Mouse (Mus musculus): ENCODE measurements around the gene Hoxc4. TPM values are rescaled to one million over a fixed set of nuclear protein-coding genes. Genes with fewer than 3 reads are reported as not detected.
A peak's percentile ranks its signal among the peaks of the same experiment; 100 is the strongest.

The Hoxc4 gene
- polyA plus RNA-seq (2015; fragmentation: Nextera tagmentation; extraction: Ambion mirVana): 1.1 TPM in 2 replicates

DNA sequence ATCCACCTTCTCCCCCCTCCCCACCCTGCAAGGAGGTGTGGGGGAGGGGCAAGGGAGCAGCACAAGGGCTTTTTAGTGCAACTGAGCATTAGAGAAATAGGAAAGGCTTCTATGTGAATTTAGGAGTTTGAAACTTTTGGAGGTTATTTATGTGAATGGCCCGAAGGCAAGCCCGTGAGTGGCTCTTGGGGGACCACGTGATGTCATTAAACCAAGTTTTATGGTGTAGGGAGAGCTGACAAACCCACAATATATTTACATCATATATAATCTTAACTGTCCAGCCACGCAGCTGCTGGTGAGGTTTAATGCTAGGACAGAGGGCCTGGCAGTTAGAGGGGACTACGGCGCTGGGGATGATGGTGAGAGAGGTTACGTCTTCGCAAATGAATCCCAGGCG, at the start of gene Hoxc4:
Hoxc4 (plus strand) TSS at position 299 of the 400 bp plus-strand sequence.
- Histone ChIP-seq H3K36me3 (no peaks in the 10 kb centered on the region), H3K9ac (no peak within 1 kb of the TSS), H3K9me3 (replicated peaks) (no peaks in the 10 kb centered on the region), H3K4me2 (replicated peaks) (no peak within 1 kb of the TSS), H3K4me3 (replicated peaks) (no peak within 1 kb of the TSS), H3K27ac (replicated peaks) (no peak within 1 kb of the TSS), H3K27me3 (peaks cover 98% of the 10 kb centered on the region), H3K4me1 (peaks cover 17% of the 10 kb centered on the region)
- ATAC-seq (ENCODE audit: insufficient number of reproducible peaks, low FRiP score, low TSS enrichment, low read depth): no peak
- 20% methylated on average over 9 of the region's 9 CpGs for WGBS

DNA sequence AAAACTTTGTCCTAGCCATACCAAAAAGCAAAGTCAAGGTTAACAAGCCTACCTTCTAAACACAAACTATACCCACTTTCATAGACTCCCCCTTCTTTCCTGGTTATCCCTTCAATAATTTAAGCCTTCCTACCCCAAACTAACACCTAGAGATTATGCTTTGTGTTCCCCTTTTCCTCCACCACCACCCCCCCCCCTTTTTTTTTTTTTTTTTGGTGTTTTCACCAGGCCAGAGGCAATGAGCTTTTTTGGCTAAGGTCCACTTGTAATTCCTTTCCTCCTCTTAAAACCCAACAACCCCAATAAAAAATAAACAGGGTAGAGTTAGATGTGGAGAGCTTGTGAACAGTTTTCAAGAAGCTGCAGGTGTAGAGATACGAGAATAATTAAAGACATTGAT, 49.4 kb upstream of the Hoxc4 start:
- Histone ChIP-seq H3K4me3 (replicated peaks) (no peak overlapping the region), H3K4me2 (replicated peaks) (no peak overlapping the region), H3K27me3 (peaks cover 99% of the 10 kb centered on the region), H3K27ac (replicated peaks) (no peak overlapping the region), H3K4me1 (peaks cover 8% of the 10 kb centered on the region; the same call in 1 of the 2 replicates), H3K9me3 (replicated peaks) (no peaks in the 10 kb centered on the region), H3K9ac (no peak overlapping the region), H3K36me3 (no peaks in the 10 kb centered on the region)
- no peak for ATAC-seq (ENCODE audit: insufficient number of reproducible peaks, low FRiP score, low TSS enrichment, low read depth)
- 37% methylated on average over 1 of the region's 1 CpGs for WGBS

DNA sequence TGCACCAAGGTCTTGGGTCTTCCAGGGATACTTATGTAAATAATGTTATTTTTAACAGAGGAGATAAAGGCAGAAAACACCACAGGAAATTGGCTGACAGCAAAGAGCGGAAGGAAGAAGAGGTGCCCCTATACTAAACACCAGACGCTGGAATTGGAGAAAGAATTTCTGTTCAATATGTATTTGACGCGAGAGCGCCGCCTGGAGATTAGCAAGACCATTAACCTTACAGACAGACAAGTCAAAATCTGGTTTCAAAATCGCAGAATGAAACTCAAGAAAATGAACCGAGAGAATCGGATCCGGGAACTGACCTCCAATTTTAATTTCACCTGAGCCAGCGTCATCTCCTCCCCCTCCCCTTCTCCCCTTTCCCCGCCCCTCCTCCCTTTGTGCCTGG, 48.0 kb upstream of the Hoxc4 start:
- peaks cover 99% of the 10 kb centered on the region for H3K27me3 ChIP-seq
- no peak overlapping the region for H3K4me3 ChIP-seq (replicated peaks)
- no peaks in the 10 kb centered on the region for H3K36me3 ChIP-seq
- peaks cover 8% of the 10 kb centered on the region; the same call in 1 of the 2 replicates for H3K4me1 ChIP-seq
- WGBS: 1% methylated on average over 12 of the region's 12 CpGs
- H3K4me2 ChIP-seq (replicated peaks): no peak overlapping the region
- H3K9me3 ChIP-seq (replicated peaks): no peaks in the 10 kb centered on the region
- no peak overlapping the region for H3K9ac ChIP-seq
- ATAC-seq (ENCODE audit: insufficient number of reproducible peaks, low FRiP score, low TSS enrichment, low read depth): no peak
- H3K27ac ChIP-seq (replicated peaks): no peak overlapping the region

DNA sequence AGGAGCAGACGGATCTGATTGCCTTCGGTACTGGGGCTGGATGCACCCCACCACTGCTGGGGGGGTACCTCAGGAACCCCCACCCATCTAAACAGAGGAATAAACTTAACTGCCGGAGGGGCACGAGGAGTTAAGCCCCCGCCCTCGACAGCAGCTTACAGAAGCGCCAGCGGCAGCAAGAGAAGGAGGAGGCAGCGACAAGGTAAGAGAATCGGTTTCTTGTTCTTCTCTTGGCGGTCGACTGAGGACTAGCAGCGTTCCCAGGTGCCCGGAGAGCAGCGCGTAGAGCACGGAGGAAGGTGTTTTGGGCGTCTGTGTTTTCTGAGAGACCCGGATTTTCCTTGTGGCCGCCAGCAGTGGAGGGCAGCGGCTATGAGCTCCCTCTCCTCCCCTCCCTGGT, 46.5 kb upstream of the Hoxc4 start:
- Histone ChIP-seq H3K27ac (replicated peaks) (no peak overlapping the region), H3K4me2 (replicated peaks) (no peak overlapping the region)

DNA sequence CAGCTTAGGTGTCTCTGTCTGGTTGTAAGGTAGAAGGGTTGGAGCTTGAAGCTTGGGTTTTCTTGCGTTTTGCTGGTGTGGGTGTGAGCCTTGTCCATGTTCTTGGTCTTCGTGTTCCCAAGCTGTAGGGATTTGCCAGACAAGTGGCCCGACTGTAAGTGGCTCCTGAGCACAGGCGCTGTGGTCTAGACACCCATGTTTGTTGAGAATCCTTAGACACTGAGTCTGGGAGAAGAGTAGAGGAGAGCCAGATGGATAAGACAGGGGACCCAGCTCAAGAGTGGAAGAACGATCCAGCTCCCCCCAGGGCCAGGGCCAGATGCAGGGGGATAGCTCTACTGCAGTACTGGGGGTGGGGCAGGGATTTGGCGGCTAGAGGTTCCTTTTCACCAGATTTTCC, 46.0 kb upstream of the Hoxc4 start:
- H3K4me2 ChIP-seq (replicated peaks): no peak overlapping the region
- WGBS: 6% methylated on average over 6 of the region's 6 CpGs
- no peak overlapping the region for H3K4me3 ChIP-seq (replicated peaks)
- ATAC-seq (ENCODE audit: insufficient number of reproducible peaks, low FRiP score, low TSS enrichment, low read depth): no peak
- H3K4me1 ChIP-seq: peaks cover 10% of the 10 kb centered on the region; the same call in 1 of the 2 replicates
- H3K27ac ChIP-seq (replicated peaks): no peak overlapping the region
- H3K36me3 ChIP-seq: no peaks in the 10 kb centered on the region
- H3K9me3 ChIP-seq (replicated peaks): no peaks in the 10 kb centered on the region
- peaks cover 99% of the 10 kb centered on the region for H3K27me3 ChIP-seq
- no peak overlapping the region for H3K9ac ChIP-seq

More for the DNA sequence above, 46.5 kb upstream of the Hoxc4 start:
- WGBS: 2% methylated on average over 21 of the region's 21 CpGs
- no peak for ATAC-seq (ENCODE audit: insufficient number of reproducible peaks, low FRiP score, low TSS enrichment, low read depth)
- Histone ChIP-seq H3K36me3 (no peaks in the 10 kb centered on the region), H3K4me1 (peaks cover 7% of the 10 kb centered on the region; the same call in 1 of the 2 replicates), H3K9me3 (replicated peaks) (no peaks in the 10 kb centered on the region), H3K4me3 (replicated peaks) (no peak overlapping the region), H3K27me3 (peaks cover 99% of the 10 kb centered on the region), H3K9ac (no peak overlapping the region)

DNA sequence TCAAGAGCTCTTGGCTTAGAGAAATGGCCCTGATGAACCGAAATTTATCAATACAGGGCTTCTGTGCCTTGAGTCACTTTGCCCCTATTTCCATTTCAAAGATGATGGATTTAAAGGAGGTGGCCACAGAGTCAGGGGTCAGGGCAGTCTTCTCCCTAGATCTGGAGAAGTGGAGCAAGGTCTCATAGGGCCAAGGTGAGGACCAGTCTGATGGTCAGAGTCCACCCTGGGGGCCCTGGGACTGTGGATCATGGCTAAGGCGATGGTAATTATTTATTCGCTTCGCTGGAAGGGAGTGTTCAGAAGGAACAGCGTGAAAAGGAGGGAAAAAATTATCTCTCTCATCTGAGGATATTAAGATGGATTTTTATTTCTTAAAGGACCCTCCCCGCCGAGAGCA, 43.7 kb upstream of the Hoxc4 start:
- Histone ChIP-seq H3K4me3 (replicated peaks) (no peak overlapping the region), H3K9ac (no peak overlapping the region), H3K4me1 (peaks cover 10% of the 10 kb centered on the region; the same call in 1 of the 2 replicates), H3K36me3 (no peaks in the 10 kb centered on the region), H3K27me3 (peaks cover 100% of the 10 kb centered on the region), H3K9me3 (replicated peaks) (no peaks in the 10 kb centered on the region), H3K27ac (replicated peaks) (no peak overlapping the region), H3K4me2 (replicated peaks) (no peak overlapping the region)
- WGBS: 6% methylated on average over 7 of the region's 7 CpGs
- no peak for ATAC-seq (ENCODE audit: insufficient number of reproducible peaks, low FRiP score, low TSS enrichment, low read depth)

DNA sequence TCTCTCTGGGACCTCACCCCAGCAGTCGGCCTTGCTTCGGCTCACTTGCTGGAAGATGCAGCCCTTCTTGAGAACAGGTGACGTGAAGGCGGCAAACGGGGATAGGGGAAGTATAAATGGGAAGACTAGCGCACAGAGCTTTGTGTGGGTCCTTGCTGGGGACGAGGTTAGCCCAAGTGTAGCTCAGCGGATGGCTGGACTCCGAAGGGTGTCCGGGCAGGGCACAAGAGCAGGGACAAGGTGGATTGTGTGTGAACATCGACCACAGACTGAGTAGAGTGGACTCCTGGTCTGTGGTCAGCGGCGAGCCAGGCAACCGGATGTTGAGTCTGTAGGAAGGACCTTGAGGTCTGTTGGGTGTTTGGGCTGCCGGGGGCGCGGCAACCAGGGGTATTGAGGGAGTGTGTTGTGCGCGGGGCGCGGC, 43.0 kb upstream of the Hoxc4 start:
- Histone ChIP-seq H3K4me1 (peaks cover 10% of the 10 kb centered on the region; the same call in 1 of the 2 replicates), H3K36me3 (no peaks in the 10 kb centered on the region), H3K9me3 (replicated peaks) (no peaks in the 10 kb centered on the region), H3K9ac (no peak overlapping the region), H3K4me2 (replicated peaks) (no peak overlapping the region), H3K27me3 (peaks cover 100% of the 10 kb centered on the region), H3K27ac (replicated peaks) (no peak overlapping the region), H3K4me3 (replicated peaks) (no peak overlapping the region)
- WGBS: 2% methylated on average over 21 of the region's 21 CpGs
- ATAC-seq (ENCODE audit: insufficient number of reproducible peaks, low FRiP score, low TSS enrichment, low read depth): no peak; the same call in 1 of the 2 replicates

DNA sequence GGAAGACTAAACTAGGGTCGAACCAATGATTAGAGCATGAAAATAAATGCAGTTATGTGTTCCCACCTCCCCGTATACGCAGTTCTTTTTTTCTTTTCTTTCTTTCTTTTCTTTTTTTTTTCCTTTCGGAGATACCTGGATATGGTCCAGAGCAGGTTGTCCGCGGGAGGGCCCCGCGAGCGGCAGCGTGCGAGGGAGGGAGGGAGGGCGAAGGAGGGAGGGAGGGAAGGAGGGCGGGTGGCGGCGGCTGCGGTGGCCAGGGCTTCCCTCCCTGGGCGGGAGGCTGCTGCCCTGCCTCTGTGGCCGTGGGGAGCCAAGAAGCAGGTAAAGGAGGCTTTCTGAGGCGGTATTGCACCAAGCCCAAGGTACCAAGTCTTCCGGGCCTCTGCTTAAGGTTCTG, 42.6 kb upstream of the Hoxc4 start, which contains the start of gene Hoxc9:
Hoxc9 (plus strand) TSS at position 269 of the 400 bp plus-strand sequence.
- no peak within 1 kb of the TSS for H3K9ac ChIP-seq
- no peak for ATAC-seq (ENCODE audit: insufficient number of reproducible peaks, low FRiP score, low TSS enrichment, low read depth)
- peak within 1 kb of the TSS; percentile 19 for H3K4me3 ChIP-seq (replicated peaks)
- no peaks in the 10 kb centered on the region for H3K9me3 ChIP-seq (replicated peaks)
- H3K4me1 ChIP-seq: peaks cover 10% of the 10 kb centered on the region; the same call in 1 of the 2 replicates
- H3K4me2 ChIP-seq (replicated peaks): peak within 1 kb of the TSS; percentile 12
- H3K27me3 ChIP-seq: peaks cover 100% of the 10 kb centered on the region
- WGBS: 4% methylated on average over 19 of the region's 20 CpGs
- no peaks in the 10 kb centered on the region for H3K36me3 ChIP-seq
- no peak within 1 kb of the TSS for H3K27ac ChIP-seq (replicated peaks)

DNA sequence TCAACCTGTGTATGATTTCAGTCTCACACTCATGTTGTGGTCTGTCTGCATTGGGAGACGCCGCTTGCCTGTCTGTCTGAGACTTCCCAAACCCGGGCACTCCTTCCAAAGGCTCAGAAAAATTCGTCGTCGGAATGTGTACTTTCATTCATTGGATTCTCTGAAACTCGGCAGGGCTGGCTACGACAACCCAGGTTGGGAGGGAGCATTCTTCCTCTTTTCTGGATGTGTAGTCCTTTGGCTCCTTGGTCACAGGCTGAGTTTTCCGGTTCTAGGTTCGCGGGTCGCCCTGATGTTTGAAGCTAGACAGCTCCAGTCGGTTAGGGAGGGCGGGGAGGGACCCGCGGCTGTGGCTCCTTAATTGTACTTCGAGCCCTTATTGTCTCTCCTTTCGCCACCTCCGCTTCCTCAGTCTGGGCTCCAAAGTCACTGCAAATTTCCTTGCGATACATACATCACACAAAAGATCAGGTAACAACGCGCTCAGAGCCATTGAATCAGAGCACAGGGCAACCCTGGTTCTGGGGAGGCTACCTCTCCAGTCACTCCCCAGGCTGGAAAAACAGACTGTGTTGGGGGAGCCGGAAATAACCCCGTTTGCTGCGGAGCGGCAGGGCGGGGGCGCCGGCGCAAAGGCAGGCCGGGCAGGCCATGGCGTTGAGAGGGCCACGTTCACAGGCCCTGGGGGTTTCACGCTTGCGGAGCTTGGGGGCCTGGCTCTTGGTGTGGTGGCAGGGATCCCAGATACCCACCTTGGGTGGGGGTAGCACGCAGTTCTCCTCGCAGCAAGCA, 41.9 kb upstream of the Hoxc4 start:
- H3K27ac ChIP-seq (replicated peaks): no peak overlapping the region
- WGBS: 1% methylated on average over 37 of the region's 37 CpGs
- no peaks in the 10 kb centered on the region for H3K9me3 ChIP-seq (replicated peaks)
- peaks cover 100% of the 10 kb centered on the region for H3K27me3 ChIP-seq
- ATAC-seq (ENCODE audit: insufficient number of reproducible peaks, low FRiP score, low TSS enrichment, low read depth): no peak
- H3K4me2 ChIP-seq (replicated peaks): peak overlapping the region; percentile 12
- H3K4me1 ChIP-seq: peaks cover 16% of the 10 kb centered on the region
- H3K36me3 ChIP-seq: no peaks in the 10 kb centered on the region
- peak overlapping the region; percentile 19 for H3K4me3 ChIP-seq (replicated peaks)
- H3K9ac ChIP-seq: no peak overlapping the region

DNA sequence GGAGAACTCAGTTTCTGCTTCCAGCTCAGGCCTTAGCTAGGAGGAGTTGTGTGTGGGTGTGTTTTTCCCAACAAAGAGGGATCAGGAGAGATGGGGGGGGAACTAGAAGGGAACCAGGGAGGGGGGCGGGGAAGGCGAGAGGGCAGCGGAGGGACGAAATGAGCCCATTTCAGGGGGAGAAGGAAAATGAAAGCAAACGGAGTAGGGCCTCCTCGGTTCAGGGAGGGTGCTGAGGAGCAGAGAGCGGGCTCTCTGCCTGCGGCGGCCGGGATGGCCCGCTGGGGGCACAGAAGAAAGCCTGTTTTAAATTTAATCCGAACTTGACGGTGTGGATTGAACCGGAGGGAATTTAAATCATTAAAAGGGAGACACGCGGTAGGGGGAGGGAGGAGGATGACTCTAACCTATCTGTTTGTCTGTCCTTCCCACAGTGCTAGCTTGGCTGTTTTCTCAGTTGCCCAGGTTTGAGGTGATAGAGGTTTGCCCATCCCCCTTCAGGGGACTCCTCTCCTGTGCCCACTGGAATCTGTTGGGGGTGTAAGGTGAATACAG, 41.2 kb upstream of the Hoxc4 start:
- H3K4me3 ChIP-seq (replicated peaks): peak overlapping the region; percentile 19
- 4% methylated on average over 16 of the region's 16 CpGs for WGBS
- no peaks in the 10 kb centered on the region for H3K9me3 ChIP-seq (replicated peaks)
- H3K36me3 ChIP-seq: no peaks in the 10 kb centered on the region
- H3K4me1 ChIP-seq: peaks cover 20% of the 10 kb centered on the region
- peak overlapping the region; percentile 12 for H3K4me2 ChIP-seq (replicated peaks)
- H3K27me3 ChIP-seq: peaks cover 100% of the 10 kb centered on the region
- no peak for ATAC-seq (ENCODE audit: insufficient number of reproducible peaks, low FRiP score, low TSS enrichment, low read depth)
- H3K27ac ChIP-seq (replicated peaks): no peak overlapping the region
- no peak overlapping the region for H3K9ac ChIP-seq

DNA sequence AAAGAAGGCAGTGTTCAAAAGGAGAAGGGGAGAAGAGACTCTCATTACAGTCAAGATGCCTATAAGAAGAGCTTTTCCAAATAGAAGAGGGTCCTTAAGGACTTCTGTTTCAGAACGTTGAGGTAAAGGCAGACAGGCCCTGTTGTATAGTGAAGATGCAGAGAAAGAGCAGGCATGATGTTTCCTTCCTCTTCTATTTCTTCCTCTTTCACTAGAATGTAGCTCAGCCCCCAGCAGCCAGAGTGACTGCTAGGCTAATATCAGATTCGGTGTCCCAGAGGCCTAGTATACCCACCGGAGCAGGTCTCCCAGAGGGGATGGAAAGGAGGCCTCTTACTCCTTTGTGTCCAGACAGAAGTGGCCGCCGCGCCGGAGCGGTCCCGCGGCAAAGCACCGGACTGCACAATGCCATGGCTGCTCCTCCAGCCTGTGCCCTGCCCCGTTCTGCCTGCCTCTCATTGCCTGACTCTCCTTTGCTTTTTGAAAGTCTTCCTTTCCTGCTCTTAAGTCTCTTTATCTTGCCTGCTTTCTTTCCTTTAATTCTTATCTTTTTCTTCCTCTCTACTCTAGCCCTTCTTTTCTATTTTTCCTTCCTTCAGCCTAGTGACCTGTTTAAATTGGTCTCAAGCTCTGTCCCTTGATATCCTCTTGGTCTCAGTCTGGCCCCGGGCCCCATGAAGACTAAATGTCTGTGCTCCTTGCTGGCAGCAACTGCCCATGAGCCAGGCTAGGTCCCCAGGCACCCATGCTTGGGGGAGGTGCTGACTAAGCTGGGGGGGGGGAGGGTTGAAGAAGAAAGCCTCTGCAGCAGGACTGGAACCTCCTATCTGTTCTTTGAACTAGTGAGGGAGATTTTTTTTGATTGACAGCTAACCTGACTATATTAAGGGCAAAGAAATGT, 39.9 kb upstream of the Hoxc4 start:
- H3K9ac ChIP-seq: no peak overlapping the region
- H3K4me2 ChIP-seq (replicated peaks): no peak overlapping the region
- peaks cover 20% of the 10 kb centered on the region for H3K4me1 ChIP-seq
- H3K27ac ChIP-seq (replicated peaks): no peak overlapping the region
- no peak overlapping the region for H3K4me3 ChIP-seq (replicated peaks)
- H3K9me3 ChIP-seq (replicated peaks): no peaks in the 10 kb centered on the region
- no peak for ATAC-seq (ENCODE audit: insufficient number of reproducible peaks, low FRiP score, low TSS enrichment, low read depth)
- H3K36me3 ChIP-seq: no peaks in the 10 kb centered on the region
- H3K27me3 ChIP-seq: peaks cover 99% of the 10 kb centered on the region
- 3% methylated on average over 13 of the region's 13 CpGs for WGBS

Measured in embryonic facial prominence, embryonic 15.5 days (tissue).